Mouse (Mus musculus): ENCODE data around the gene Morn1. TPM values are rescaled to one million over a fixed set of nuclear protein-coding genes. Genes with fewer than 3 reads are reported as not detected.

Morn1 gene
- polyA plus RNA-seq, 1 experiment from 2014 or later, result 4.3 TPM

DNA sequence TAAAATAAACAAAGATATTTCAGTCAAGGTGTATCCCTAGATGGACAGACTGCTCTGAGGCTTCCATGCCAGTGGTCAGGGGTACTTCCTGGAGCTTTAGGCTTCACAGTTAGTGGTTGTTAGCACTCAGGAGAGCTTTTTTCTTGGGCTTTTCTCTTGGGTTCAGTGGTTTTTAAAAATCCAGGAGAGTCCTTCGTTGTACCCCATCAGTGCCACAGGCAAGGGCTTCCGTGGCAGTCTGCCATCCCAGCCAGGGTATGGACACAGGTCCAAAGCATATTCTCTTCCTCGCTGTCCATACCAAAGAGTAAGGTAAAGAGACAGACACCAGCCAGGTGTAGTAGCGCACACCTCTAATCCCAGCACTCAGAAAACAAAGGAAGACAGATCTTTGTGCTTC is 3.8 kb downstream of the Morn1 start:
- Histone ChIP-seq H3K27me3 (replicated peaks; ENCODE audit: control insufficient read depth, insufficient read depth, low read length) (no peaks in the 10 kb centered on the region), H3K4me1 (ENCODE audit: control insufficient read depth, insufficient read depth, low read length) (peaks cover 14% of the 10 kb centered on the region), H3K9me3 (ENCODE audit: control insufficient read depth, low read length) (no peaks in the 10 kb centered on the region), H3K9ac (ENCODE audit: low read depth, low read length) (no peak overlapping the region), H3K36me3 (ENCODE audit: control insufficient read depth, insufficient read depth, low read length) (no peaks in the 10 kb centered on the region), H3K27ac (ENCODE audit: low read length) (no peak overlapping the region), H3K4me2 (ENCODE audit: low read depth, low read length) (no peak overlapping the region), H3K4me3 (ENCODE audit: low read length) (no peak overlapping the region)
- no peak for ATAC-seq
- 98% methylated on average over 4 of the region's 4 CpGs for WGBS

DNA sequence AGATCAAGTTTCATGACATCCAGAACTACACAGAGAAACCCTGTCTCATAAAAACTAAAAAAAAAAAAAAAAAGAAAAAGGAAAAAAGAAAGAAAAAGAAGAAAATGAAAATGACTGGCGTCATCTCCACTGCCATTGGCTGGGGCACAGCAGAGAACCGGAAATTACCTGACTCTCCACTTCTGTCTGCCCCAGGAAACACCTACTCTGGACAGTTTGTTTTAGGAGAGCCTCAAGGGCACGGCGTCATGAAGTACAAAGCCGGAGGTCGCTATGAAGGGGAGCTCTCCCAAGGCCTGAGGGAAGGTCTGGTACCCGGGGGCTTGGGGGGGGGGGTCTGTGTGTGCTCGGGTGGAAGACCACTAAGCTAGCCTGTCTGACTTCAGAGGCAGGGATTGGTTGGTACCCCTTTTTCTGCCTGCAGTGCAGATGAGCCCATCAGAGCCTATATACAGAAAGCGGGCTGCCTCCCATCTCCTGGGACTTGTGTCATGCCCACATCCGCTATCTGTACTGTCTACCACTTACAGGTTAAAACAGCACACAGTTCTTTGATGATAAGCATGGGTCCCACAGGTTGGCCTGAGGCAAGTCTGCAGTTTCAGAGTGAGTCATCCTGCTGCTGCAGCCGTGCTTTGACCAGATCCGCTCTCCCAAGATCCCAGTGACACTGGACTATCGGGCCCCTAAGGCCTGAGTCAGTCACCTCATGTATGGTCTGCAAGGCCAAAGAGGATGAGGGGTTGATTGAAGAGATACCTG is 4.5 kb downstream of the Morn1 start:
- ATAC-seq, result no peak
- H3K27me3 ChIP-seq (replicated peaks; ENCODE audit: control insufficient read depth, insufficient read depth, low read length), result no peaks in the 10 kb centered on the region
- H3K4me3 ChIP-seq (ENCODE audit: low read length), result no peak overlapping the region
- no peak overlapping the region for H3K4me2 ChIP-seq (ENCODE audit: low read depth, low read length)
- 91% methylated on average over 13 of the region's 13 CpGs for WGBS
- no peaks in the 10 kb centered on the region for H3K36me3 ChIP-seq (ENCODE audit: control insufficient read depth, insufficient read depth, low read length)
- peaks cover 15% of the 10 kb centered on the region for H3K4me1 ChIP-seq (ENCODE audit: control insufficient read depth, insufficient read depth, low read length)
- no peak overlapping the region for H3K27ac ChIP-seq (ENCODE audit: low read length)
- H3K9ac ChIP-seq (ENCODE audit: low read depth, low read length), result no peak overlapping the region
- H3K9me3 ChIP-seq (ENCODE audit: control insufficient read depth, low read length), result no peaks in the 10 kb centered on the region

- Histone ChIP-seq H3K9me3 (ENCODE audit: control insufficient read depth, low read length) (no peaks in the 10 kb centered on the region), H3K9ac (ENCODE audit: low read depth, low read length) (no peak overlapping the region), H3K27ac (ENCODE audit: low read length) (no peak overlapping the region), H3K4me2 (ENCODE audit: low read depth, low read length) (no peak overlapping the region), H3K27me3 (replicated peaks; ENCODE audit: control insufficient read depth, insufficient read depth, low read length) (no peaks in the 10 kb centered on the region), H3K4me3 (ENCODE audit: low read length) (no peak overlapping the region), H3K4me1 (ENCODE audit: control insufficient read depth, insufficient read depth, low read length) (peaks cover 7% of the 10 kb centered on the region), H3K36me3 (ENCODE audit: control insufficient read depth, insufficient read depth, low read length) (no peaks in the 10 kb centered on the region)
- no peak for ATAC-seq
- 93% methylated on average over 19 of the region's 19 CpGs for WGBS
Observed at GRCm38 (mm10) chr4:155092718-155093430, 6.5 kb downstream of the Morn1 start.

- H3K4me2 ChIP-seq (ENCODE audit: low read depth, low read length), result no peak overlapping the region
- 79% methylated on average over 7 of the region's 7 CpGs for WGBS
- no peak overlapping the region for H3K27ac ChIP-seq (ENCODE audit: low read length)
- no peaks in the 10 kb centered on the region for H3K36me3 ChIP-seq (ENCODE audit: control insufficient read depth, insufficient read depth, low read length)
- H3K9me3 ChIP-seq (ENCODE audit: control insufficient read depth, low read length), result no peaks in the 10 kb centered on the region
- H3K4me1 ChIP-seq (ENCODE audit: control insufficient read depth, insufficient read depth, low read length), result peaks cover 7% of the 10 kb centered on the region
- no peak overlapping the region for H3K9ac ChIP-seq (ENCODE audit: low read depth, low read length)
- no peak overlapping the region for H3K4me3 ChIP-seq (ENCODE audit: low read length)
- ATAC-seq, result no peak
- no peaks in the 10 kb centered on the region for H3K27me3 ChIP-seq (replicated peaks; ENCODE audit: control insufficient read depth, insufficient read depth, low read length)
Observed at GRCm38 (mm10) chr4:155093431-155094149, 7.2 kb downstream of the Morn1 start.

GRCm38 (mm10) chr4:155094565-155094964 is 8.2 kb downstream of the Morn1 start:
- Histone ChIP-seq H3K4me2 (ENCODE audit: low read depth, low read length) (no peak overlapping the region), H3K9me3 (ENCODE audit: control insufficient read depth, low read length) (no peaks in the 10 kb centered on the region), H3K27ac (ENCODE audit: low read length) (no peak overlapping the region), H3K36me3 (ENCODE audit: control insufficient read depth, insufficient read depth, low read length) (no peaks in the 10 kb centered on the region), H3K4me3 (ENCODE audit: low read length) (no peak overlapping the region), H3K27me3 (replicated peaks; ENCODE audit: control insufficient read depth, insufficient read depth, low read length) (no peaks in the 10 kb centered on the region), H3K9ac (ENCODE audit: low read depth, low read length) (no peak overlapping the region), H3K4me1 (ENCODE audit: control insufficient read depth, insufficient read depth, low read length) (peaks cover 7% of the 10 kb centered on the region)
- peak; percentile 68 for ATAC-seq
- 64% methylated on average over 3 of the region's 3 CpGs for WGBS

DNA sequence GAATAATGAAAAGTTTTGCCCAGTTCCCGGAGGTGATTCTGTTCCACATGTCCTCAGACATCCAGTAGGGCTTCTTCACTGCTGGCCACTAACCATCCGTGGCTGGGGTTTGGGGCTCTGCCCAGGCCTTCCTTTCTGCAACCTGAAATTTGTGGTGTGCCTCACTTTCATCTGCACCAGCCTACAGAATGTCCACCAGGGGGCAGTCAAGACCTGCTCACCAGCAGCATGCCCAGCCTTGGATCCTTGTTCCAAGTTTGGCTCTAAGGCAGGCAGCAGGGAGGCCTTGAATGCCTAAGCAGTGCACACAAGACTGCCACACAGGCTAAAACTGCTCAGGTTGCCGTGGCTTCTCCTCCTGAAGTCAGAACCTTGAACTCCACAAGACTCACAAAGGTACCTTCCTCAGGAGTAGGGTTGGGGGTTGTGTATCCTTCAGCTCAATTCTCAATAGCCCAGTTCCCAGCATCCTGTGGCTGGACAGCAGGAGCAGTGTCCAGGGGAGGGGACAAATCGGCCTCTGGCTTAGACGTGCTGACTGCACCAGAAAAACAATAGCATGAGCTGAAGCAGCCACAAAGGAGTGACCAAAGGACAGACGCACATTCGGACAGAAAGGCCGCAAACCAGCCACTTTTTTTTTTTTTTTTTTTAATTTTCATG is 9.0 kb downstream of the Morn1 start:
- ATAC-seq, result peak; percentile 65
- no peaks in the 10 kb centered on the region for H3K27me3 ChIP-seq (replicated peaks; ENCODE audit: control insufficient read depth, insufficient read depth, low read length)
- peak overlapping the region; percentile 21; the same call in 1 of the 2 replicates for H3K9ac ChIP-seq (ENCODE audit: low read depth, low read length)
- no peaks in the 10 kb centered on the region for H3K36me3 ChIP-seq (ENCODE audit: control insufficient read depth, insufficient read depth, low read length)
- no peak overlapping the region for H3K4me3 ChIP-seq (ENCODE audit: low read length)
- H3K4me2 ChIP-seq (ENCODE audit: low read depth, low read length), result no peak overlapping the region
- no peaks in the 10 kb centered on the region for H3K9me3 ChIP-seq (ENCODE audit: control insufficient read depth, low read length)
- 44% methylated on average over 8 of the region's 8 CpGs for WGBS
- H3K4me1 ChIP-seq (ENCODE audit: control insufficient read depth, insufficient read depth, low read length), result peaks cover 7% of the 10 kb centered on the region
- peak overlapping the region; percentile 17; the same call in 1 of the 2 replicates for H3K27ac ChIP-seq (ENCODE audit: low read length)

GRCm38 (mm10) chr4:155095967-155096366 is 9.6 kb downstream of the Morn1 start:
- Histone ChIP-seq H3K27ac (ENCODE audit: low read length) (no peak overlapping the region), H3K4me2 (ENCODE audit: low read depth, low read length) (no peak overlapping the region), H3K9me3 (ENCODE audit: control insufficient read depth, low read length) (no peaks in the 10 kb centered on the region), H3K36me3 (ENCODE audit: control insufficient read depth, insufficient read depth, low read length) (no peaks in the 10 kb centered on the region), H3K4me1 (ENCODE audit: control insufficient read depth, insufficient read depth, low read length) (peaks cover 7% of the 10 kb centered on the region), H3K9ac (ENCODE audit: low read depth, low read length) (no peak overlapping the region), H3K4me3 (ENCODE audit: low read length) (no peak overlapping the region), H3K27me3 (replicated peaks; ENCODE audit: control insufficient read depth, insufficient read depth, low read length) (no peaks in the 10 kb centered on the region)
- ATAC-seq, result no peak
- WGBS, result 83% methylated on average over 8 of the region's 8 CpGs

DNA sequence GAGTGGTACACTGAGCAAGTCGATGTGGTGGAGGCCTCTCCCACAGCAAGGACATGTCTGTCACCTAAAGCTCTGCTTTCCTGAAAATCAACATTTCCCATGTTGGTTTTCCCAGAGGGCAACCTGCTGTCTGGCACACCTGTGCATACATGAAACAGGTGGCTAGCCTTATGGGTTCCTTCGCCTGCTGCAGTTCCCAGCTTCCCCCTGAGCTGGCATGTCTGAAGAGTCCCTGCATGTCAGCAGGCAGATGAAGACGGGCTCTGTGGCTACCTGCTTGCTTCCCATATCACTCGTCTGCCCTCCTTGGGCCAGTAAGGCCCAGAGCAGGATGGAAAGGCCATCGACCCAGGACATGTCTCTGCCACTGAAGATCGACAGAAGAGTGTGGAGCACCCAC is 11.1 kb downstream of the Morn1 start:
- no peak overlapping the region for H3K4me2 ChIP-seq (ENCODE audit: low read depth, low read length)
- no peak overlapping the region for H3K9ac ChIP-seq (ENCODE audit: low read depth, low read length)
- H3K9me3 ChIP-seq (ENCODE audit: control insufficient read depth, low read length), result no peaks in the 10 kb centered on the region
- no peaks in the 10 kb centered on the region for H3K36me3 ChIP-seq (ENCODE audit: control insufficient read depth, insufficient read depth, low read length)
- no peak for ATAC-seq
- no peak overlapping the region for H3K27ac ChIP-seq (ENCODE audit: low read length)
- H3K4me3 ChIP-seq (ENCODE audit: low read length), result no peak overlapping the region
- H3K27me3 ChIP-seq (replicated peaks; ENCODE audit: control insufficient read depth, insufficient read depth, low read length), result no peaks in the 10 kb centered on the region
- H3K4me1 ChIP-seq (ENCODE audit: control insufficient read depth, insufficient read depth, low read length), result peaks cover 7% of the 10 kb centered on the region
- 82% methylated on average over 6 of the region's 6 CpGs for WGBS

- 68% methylated on average over 4 of the region's 4 CpGs for WGBS
- H3K4me3 ChIP-seq (ENCODE audit: low read length), result no peak overlapping the region
Observed at GRCm38 (mm10) chr4:155098572-155098971, 12.2 kb downstream of the Morn1 start.

More at GRCm38 (mm10) chr4:155098572-155098971, 12.2 kb downstream of the Morn1 start:
- Histone ChIP-seq H3K9ac (ENCODE audit: low read depth, low read length) (no peak overlapping the region), H3K27me3 (replicated peaks; ENCODE audit: control insufficient read depth, insufficient read depth, low read length) (no peaks in the 10 kb centered on the region), H3K4me1 (ENCODE audit: control insufficient read depth, insufficient read depth, low read length) (peaks cover 7% of the 10 kb centered on the region), H3K36me3 (ENCODE audit: control insufficient read depth, insufficient read depth, low read length) (no peaks in the 10 kb centered on the region), H3K4me2 (ENCODE audit: low read depth, low read length) (no peak overlapping the region), H3K9me3 (ENCODE audit: control insufficient read depth, low read length) (no peaks in the 10 kb centered on the region), H3K27ac (ENCODE audit: low read length) (no peak overlapping the region)
- no peak for ATAC-seq

Data from intestine, embryonic 16.5 days (tissue).